Mouse (Mus musculus): ENCODE results near the gene Adam22.

Gene Adam22

GRCm38 (mm10) chr5:8146146-8146545 is 221.8 kb downstream of the Adam22 start:
- no peak for DNase-seq

- DNase-seq = peak; percentile 13
Measured at GRCm38 (mm10) chr5:8145473-8145872, 222.5 kb downstream of the Adam22 start.

DNA sequence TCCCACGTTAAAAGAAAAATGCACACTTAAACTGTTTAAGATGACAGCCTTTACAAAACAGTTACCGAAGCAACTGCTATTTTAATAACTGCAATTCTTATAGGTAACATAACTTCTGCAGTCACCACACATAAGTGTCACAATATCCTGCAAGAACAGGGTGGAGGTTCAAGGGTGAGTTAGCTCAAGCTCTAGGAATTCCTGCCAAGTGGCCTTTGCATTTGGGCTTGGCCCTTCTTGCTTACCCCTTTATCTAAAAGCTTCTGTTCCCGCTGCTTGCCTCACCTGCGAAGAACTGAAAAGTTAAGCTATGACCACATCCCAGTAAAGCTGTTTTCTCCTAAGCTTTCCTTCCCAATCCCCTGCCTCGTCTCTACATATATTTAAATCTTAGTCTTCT is 235.4 kb downstream of the Adam22 start:
- DNase-seq = no peak

- DNase-seq = no peak
Measured at GRCm38 (mm10) chr5:8131918-8132317, 236.0 kb downstream of the Adam22 start.

DNA sequence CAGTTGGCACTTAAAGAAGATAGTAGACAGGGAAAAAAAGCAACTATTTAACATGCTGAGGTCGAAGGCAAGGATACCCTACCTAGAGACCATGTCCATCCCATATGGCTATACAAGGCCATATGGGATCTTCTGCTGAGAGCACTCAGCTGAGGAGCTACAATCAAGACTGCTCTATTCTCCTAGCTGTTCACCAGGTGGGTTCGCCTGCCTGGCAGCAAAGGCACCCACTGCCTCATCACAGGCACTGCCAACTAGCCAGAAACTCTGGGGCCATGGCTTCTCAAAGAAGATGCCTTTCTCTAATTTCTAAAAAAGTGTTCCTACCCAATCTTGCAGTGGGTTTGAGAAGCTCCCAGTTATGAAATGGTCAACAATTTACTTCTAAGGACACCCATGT is 238.2 kb downstream of the Adam22 start:
- no peak for DNase-seq

- no peak for DNase-seq
Measured at GRCm38 (mm10) chr5:8120926-8121325, 247.0 kb downstream of the Adam22 start.

- no peak for DNase-seq
Measured at GRCm38 (mm10) chr5:8120087-8120486, 247.9 kb downstream of the Adam22 start.

DNA sequence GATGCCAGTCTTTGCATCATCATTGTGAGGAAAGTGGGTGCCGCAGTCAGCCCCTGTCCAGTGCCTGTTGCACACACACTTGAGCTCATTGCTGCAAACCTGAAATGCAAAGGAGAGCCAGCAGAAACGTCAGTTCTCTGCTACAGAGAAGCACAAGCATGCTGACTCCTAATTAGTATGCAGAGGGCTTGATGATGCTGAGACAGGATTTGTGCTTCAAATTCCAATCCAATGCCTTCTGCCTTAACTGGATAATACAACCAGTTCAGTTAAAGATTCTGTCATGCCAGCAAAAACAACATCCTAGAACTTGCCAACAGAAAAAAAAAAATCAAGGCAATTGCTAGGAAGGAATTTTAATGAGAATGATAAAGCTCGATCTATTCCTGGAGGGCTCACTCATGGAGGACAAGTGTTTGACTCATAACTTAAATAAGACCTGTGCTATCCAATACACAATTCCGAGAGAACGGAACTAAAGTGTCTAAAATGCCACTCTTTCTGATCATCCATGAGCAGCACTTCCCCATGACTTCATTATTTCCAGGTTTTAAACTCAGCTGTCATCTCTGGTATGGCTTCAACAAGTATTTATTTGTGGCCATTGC is 251.3 kb downstream of the Adam22 start:
- no peak for DNase-seq

DNA sequence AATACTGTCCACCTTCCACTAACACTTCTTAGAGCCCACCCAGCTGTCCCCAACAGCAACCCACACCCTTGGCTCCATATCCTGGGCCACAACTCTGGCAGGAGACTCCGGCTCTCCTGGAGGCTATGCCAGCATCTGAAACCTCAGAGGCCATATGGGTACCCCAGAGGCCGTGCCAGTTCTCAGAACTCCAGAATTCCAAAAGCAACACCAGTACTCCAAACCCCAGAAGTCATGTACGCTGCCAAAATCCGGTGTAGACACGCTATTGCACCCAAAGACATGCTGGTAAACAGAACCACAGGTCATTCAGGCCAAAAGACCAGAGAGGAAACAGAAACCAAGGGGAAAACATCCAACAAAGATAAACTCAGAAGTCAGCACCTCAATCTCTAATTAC is 255.7 kb downstream of the Adam22 start:
- no peak for DNase-seq

DNA sequence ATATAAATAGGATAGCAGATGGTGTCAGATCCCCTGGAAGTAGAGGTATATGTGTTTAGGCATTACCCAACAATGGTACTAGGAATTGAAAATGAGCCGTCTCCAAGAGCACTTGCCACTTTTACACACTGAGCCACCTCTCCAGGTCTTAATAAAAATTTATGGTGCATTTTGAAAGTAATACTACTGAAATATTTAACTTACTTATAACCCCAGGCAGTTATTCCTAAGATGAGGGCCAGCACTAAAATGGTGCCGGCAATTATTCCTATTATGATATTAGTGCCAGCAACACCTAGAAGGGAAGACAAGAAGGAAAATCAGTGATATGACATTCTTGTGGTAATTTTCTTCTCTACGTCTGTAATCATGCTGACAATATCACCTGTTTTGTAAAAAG is 256.3 kb downstream of the Adam22 start:
- no peak for DNase-seq

GRCm38 (mm10) chr5:8095689-8096088 is 272.3 kb downstream of the Adam22 start:
- no peak for DNase-seq

GRCm38 (mm10) chr5:8094921-8095320 is 273.0 kb downstream of the Adam22 start:
- no peak for DNase-seq

DNA sequence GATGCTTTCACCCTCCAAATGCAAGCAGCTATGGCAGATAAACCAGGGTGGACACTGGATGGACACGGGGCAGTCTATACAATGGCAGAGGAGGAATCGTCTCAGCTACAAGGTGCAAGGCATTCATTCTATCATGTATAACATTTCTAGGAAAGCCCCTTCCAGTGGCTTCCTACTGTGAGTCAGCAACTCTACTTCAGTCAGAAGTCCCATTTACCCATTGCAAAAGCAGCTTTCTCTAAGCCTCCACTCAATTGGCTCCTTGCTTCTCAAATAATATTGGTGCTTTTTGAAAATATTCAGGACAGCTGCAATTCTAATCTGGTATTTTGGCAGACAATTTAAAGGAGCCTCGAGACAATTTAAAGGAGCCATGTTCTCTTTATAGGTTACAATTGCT is 279.8 kb downstream of the Adam22 start:
- DNase-seq = no peak

DNA sequence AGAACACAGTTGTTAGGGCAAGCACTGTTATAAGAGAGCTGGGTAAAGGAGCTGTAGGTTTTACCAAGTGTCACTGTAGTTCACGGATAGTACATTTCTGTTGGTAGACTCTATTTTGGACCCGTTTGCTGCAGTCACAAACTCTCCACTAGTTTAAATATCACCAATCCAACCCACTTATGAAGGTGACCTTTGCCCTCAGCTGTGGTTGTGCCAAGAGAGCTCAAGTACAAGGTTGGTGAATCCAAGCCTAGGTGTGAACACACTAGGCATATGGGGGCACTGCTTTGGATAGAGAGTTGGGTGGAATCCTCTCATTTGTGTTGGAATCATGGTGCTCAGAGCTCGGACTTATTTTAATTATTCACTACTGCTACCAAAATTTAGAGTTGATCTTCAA is 282.3 kb downstream of the Adam22 start:
- DNase-seq = no peak

- no peak for DNase-seq
Measured at GRCm38 (mm10) chr5:8082800-8083509, 285.0 kb downstream of the Adam22 start.

DNA sequence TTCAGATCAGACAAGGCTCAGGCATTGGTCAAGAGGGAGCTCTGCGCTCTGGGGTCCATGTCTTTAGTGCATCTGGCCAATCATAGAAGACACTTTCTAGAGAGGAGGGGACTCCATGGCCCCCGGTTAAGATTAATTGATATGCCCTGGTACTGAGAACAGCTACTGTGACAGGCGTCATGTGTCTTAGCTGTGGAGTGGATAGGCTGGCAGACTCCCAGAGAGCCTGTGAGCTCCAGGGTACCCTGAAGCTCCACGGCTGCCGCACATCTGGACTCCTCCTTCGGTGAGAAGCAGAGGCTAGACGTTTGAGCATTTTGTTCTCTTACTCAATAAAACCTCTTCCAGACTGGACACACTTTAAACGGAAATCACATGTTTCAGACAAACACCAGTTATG is 290.5 kb downstream of the Adam22 start:
- no peak for DNase-seq

GRCm38 (mm10) chr5:8073901-8074561 is 293.9 kb downstream of the Adam22 start:
- no peak for DNase-seq

- no peak for DNase-seq
Measured at GRCm38 (mm10) chr5:8073406-8073805, 294.6 kb downstream of the Adam22 start.

DNA sequence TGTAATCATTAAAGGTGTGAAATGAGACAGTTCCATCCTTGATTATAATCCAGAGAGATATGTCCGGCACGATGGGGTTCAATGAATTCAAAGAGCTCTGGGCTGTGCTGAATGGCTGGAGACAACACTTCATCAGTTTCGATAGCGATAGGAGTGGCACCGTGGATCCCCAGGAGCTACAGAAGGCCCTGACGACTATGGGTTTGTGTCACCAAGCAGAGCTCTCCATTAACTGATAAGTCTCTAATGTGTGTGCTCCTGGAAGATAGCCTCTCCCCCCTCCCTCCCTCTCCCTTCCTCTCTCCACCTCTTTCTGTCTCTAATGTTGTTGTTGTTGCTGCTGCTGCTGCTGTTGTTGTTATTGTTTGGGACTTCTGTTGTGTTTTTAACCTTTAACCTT is 304.8 kb downstream of the Adam22 start:
- DNase-seq = no peak

DNA sequence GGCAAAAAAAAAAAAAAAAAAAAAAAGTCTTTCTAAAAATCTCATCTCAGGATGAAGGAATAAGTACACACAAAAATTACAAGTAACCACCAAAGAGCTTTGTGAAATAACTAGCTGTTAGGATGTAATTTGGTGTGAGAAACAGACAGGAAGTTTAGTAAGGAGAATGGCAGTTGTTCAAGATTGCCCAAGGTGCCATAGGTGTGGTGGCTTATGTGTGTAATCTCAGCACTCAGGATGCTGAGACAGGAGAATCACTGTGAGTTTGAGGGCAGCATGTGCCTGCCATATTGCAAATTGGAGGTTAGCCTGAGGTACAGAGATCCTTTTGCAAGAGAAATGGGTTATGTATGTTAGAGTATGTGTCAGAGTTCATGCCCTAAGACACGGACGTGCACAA is 305.5 kb downstream of the Adam22 start:
- DNase-seq = no peak

DNA sequence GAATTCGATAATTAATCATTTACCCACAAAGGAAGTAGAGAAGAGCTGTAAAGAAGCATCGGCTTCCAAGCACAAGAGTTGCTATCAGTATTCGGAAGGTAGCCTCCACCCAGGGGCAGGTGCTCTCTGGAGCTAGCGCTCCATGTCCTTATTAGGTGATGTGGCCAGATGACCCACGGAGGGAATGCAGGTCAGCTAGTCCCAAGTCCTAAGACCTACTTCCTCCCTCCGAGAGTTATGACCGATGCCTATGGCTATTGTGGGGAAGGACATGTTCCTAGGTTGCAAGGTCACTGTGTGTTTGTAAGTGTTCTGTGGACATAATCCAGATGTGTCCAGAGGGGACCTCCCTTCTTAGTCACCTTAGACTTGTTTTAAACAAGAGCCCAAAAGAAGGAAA is 309.9 kb downstream of the Adam22 start:
- DNase-seq = no peak

- DNase-seq = no peak
Measured at GRCm38 (mm10) chr5:8057018-8057323, 311.0 kb downstream of the Adam22 start.

DNA sequence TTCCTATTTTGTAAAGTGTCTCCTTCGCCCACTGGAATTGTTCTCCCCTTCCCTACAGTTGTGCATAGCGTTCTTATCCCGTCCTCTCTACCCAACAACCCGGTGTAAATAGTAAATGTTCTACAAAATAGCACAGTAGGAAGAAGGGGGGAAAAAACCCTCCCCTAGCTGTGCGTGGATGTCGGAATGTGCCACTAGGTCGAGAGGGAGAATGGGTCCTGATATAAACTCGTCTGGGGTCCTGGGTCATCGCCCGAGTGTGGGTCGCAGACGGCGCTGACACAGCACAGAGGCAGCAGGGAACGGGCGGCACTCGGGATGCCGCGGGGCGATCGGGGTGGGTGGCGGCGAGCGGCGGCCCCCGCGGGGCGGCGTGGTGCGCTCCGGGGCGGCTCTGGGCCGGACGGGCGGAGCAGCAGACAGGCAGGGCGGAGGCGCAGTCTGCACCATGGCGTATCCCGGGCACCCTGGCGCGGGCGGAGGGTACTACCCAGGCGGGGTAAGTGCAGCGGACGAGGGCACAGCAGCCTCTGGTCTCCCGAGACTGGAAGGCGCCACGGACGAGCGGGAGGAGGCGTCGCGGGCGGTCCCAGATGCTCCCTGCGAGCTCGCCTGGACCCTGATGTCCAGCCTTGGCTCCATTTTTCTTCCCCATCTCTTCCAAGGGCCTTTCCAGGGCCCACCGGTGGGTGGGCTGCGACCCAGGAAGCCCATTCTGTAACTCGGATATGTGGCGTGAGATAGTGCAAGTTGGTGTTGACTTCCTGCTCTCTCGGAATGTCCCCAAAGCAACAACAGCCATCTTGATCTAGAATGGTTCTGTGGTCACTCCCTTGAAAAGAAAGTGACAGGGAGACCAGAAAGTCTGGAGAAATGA is 311.6 kb downstream of the Adam22 start:
- peak; percentile 87 for DNase-seq

DNA sequence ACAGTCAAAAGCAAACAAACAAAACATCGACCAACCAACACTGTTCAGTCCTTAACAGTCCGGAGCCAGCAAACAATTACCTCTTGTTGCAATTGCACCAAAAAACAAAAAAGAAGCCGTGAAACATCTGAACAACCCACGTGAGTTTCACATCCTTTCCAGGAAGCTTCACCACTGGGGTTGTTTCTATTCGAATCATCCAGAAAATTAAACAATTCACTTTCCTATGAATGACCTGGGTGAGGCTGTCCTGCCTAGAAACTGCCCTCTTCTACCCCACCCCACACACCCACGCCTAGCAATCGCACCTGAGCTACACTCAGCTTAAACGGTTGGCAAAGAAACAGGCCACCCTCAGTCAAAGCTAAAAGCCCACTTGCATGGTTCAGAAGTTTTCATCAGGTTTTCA is 312.2 kb downstream of the Adam22 start:
- DNase-seq = no peak

Measured in retina, postnatal 1 day (tissue).